Mouse (Mus musculus) liver, embryonic 14.5 days (tissue): ENCODE data around the gene Dedd2.

Source experiments
- CTCF ChIP-seq: IDR thresholded peaks from 2 replicates; pipeline ENCODE4 v1.5.1; 2016; ENCODE audit warnings: antibody characterized with exemption, low read depth, control low read depth
- EP300 ChIP-seq: IDR thresholded peaks from 2 replicates; pipeline ENCODE4 v1.6.1; 2016; ENCODE audit warnings: antibody characterized with exemption, low read depth

DNA sequence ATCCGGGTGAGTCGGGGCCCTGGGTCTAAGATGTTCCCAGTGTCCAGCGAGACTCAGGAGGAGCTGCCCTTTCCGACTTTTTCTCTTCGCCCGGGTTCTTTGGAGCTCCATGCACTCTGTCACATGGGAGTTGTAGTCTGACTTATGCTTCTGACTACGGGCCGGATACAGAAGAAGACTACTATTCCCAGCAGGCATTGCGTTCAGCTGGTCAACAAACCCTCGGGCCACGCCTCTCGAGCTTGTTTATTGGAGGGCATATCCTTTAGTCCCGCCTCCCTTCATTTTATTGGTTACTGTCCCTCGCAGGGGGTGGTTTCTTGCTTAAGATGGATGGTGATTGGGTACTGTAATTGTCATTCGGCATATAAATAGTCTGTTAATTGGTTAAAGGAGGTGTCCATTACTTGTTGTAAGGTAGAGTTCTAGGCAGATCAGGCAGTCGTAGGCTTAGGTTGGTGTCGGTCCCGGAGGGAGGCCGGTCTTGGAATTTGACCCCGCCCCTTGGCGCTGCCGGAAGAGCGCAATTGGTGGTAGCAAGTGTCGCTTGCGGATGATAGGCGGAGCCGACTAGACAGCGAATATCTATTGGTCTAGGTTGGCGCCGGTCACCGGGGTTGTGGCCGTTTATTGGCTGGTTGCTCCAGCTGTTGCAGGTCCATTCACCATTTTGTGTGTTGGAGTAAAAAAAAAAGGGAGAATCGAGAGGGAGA, 47.5 kb upstream of the Dedd2 start:
- peak; percentile 64; the same call in 1 of the 2 replicates for TF ChIP-seq EP300
- TF ChIP-seq CTCF, result no peak
